Mouse (Mus musculus) left cerebral cortex, adult 8-10 months (tissue): ENCODE data around the gene Usp50. TPM values are rescaled to one million over a fixed set of nuclear protein-coding genes. Genes with fewer than 3 reads are reported as not detected.

ENCODE experiments used
- DNase-seq, 2 experiments: peaks; one replicate each; pipeline ENCODE4 v3.0.0; 2022; ENCODE audit warnings: low spot score in 2 of 2
- total RNA-seq, 4 experiments: library from RNA; stranded (reverse); gene quantifications; 2 replicates each; pipeline ENCODE4 v1.2.4; 2022

Usp50 gene
- total RNA-seq, 4 experiments from 2014 or later, result 0.40 to 1.1 (median 0.68) TPM; not detected in 1

GRCm38 (mm10) chr2:126665984-126666383 lies 117.3 kb downstream of the Usp50 start:
- DNase-seq, result no peak

DNA sequence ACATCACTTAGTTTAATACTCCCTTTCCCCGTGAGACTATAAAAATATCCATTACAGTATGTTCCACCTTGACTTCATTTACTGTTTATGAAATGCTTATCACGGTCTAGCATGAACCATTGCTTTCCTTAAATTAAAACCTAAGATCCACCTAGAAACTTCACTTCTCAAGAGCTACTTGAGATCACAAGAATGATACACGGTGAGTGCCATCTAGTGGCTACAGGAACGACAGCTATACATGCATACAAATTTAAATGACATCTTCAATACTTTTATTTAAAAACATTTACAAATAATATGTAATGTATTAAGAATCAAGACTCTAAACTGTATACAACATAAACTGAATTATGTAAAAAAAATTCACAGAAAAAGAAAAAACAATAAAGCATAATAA lies 119.8 kb downstream of the Usp50 start:
- no peak for DNase-seq

Other genes with a start within 250 kb of the Usp50 start
- 1 to 10 TPM; 7.5 to 9.1 (median 8.8) TPM for gene Slc27a2, start 231.1 kb downstream of the Usp50 start, total RNA-seq
- gene Hdc, start 164.2 kb downstream of the Usp50 start, total RNA-seq, result 1 to 10 TPM in 3 of 4 experiments, under 1 TPM in 1; 0.94 to 1.6 (median 1.2) TPM
- 10 to 100 TPM; 13.8 to 19.2 (median 16.8) TPM for gene Gabpb1, start 107.1 kb downstream of the Usp50 start, total RNA-seq
- 10 to 100 TPM; 48.5 to 50.3 (median 49.7) TPM for gene Usp8, start 76.1 kb downstream of the Usp50 start, total RNA-seq
- 10 to 100 TPM; 34.5 to 41.1 (median 37.3) TPM for gene Trpm7, start 92.8 kb upstream of the Usp50 start, total RNA-seq
- 10 to 100 TPM; 25.7 to 31.8 (median 26.8) TPM for gene Sppl2a, start 149.8 kb upstream of the Usp50 start, total RNA-seq
- gene Ap4e1, start 225.2 kb upstream of the Usp50 start, total RNA-seq, result 10 to 100 TPM; 11.6 to 12.2 (median 11.8) TPM